Mouse (Mus musculus) urinary bladder, adult 18-20 months (tissue): ENCODE measurements around the gene Fsd2.
A peak's percentile ranks its signal among the peaks of the same experiment; 100 is the strongest.

ENCODE experiments used
- DNase-seq, 2 experiments: peaks; one replicate each; pipeline ENCODE4 v3.0.0; 2022; ENCODE audit warnings: low spot score in 2 of 2, mixed read lengths in 2 of 2

The Fsd2 gene

GRCm38 (mm10) chr7:81572610-81573268 is 6.0 kb upstream of the Fsd2 start:
- no peak for DNase-seq

GRCm38 (mm10) chr7:81571941-81572441 is 5.2 kb upstream of the Fsd2 start:
- peak in 1 of 2 experiments; percentile 15 for DNase-seq

- DNase-seq, result peak; percentile 82 to 90
Observed at GRCm38 (mm10) chr7:81571108-81571940, 4.6 kb upstream of the Fsd2 start, which contains the start of gene Whamm. Gene Whamm, plus strand, starts transcription at chr7:81571266.

GRCm38 (mm10) chr7:81570752-81571107 is 4.0 kb upstream of the Fsd2 start:
- no peak for DNase-seq

GRCm38 (mm10) chr7:81570271-81570670 is 3.5 kb upstream of the Fsd2 start:
- no peak for DNase-seq

- DNase-seq, result no peak
Observed at GRCm38 (mm10) chr7:81569851-81570250, 3.1 kb upstream of the Fsd2 start.

- DNase-seq, result no peak
Observed at GRCm38 (mm10) chr7:81567396-81567795, 652 bp upstream of the Fsd2 start.

GRCm38 (mm10) chr7:81566332-81566731 is 412 bp downstream of the Fsd2 start:
- no peak for DNase-seq

GRCm38 (mm10) chr7:81565381-81566055 is 1.2 kb downstream of the Fsd2 start:
- no peak for DNase-seq

GRCm38 (mm10) chr7:81564766-81565165 is 2.0 kb downstream of the Fsd2 start:
- DNase-seq, result no peak

GRCm38 (mm10) chr7:81563506-81564015 is 3.2 kb downstream of the Fsd2 start:
- no peak for DNase-seq

- no peak for DNase-seq
Observed at GRCm38 (mm10) chr7:81561211-81561610, 5.5 kb downstream of the Fsd2 start.

- no peak for DNase-seq
Observed at GRCm38 (mm10) chr7:81560101-81561049, 6.4 kb downstream of the Fsd2 start.

- DNase-seq, result no peak
Observed at GRCm38 (mm10) chr7:81559231-81559980, 7.3 kb downstream of the Fsd2 start.

- no peak for DNase-seq
Observed at GRCm38 (mm10) chr7:81557985-81558360, 8.8 kb downstream of the Fsd2 start.

GRCm38 (mm10) chr7:81557252-81557984 is 9.3 kb downstream of the Fsd2 start:
- DNase-seq, result no peak

GRCm38 (mm10) chr7:81556839-81557238 is 9.9 kb downstream of the Fsd2 start:
- no peak for DNase-seq

GRCm38 (mm10) chr7:81554369-81554768 is 12.4 kb downstream of the Fsd2 start:
- no peak for DNase-seq

GRCm38 (mm10) chr7:81553589-81553988 is 13.2 kb downstream of the Fsd2 start:
- no peak for DNase-seq

- no peak for DNase-seq
Observed at GRCm38 (mm10) chr7:81548864-81549263, 17.9 kb downstream of the Fsd2 start.
